Mouse (Mus musculus): Measurements from ENCODE around the gene Fshb. TPM values are rescaled to one million over a fixed set of nuclear protein-coding genes. Genes with fewer than 3 reads are reported as not detected.

Gene Fshb
- polyA plus RNA-seq, 1 experiment from 2014 or later = not detected

DNA sequence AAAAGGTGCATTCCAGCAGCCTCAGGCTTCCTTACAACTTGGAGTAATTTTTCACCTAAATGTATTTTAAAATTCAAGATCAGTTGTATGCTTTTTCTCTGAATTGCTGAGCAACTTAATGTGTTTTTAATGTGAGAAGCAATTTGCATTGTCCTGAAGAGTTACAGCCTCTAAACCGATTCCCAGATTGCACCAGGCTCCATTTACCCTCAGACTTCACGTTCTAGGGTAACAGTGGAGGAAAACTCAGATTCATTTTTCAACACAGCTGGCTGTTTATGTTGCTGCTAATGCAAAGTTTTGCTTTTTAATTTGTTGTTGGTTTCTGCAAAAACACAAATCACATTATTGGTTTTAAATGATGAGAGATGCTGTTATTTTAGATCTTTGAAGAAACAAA is 40.1 kb downstream of the Fshb start:
- H3K36me3 ChIP-seq (ENCODE audit: control insufficient read depth, insufficient read depth, low read length) = no peaks in the 10 kb centered on the region
- no peak overlapping the region for H3K4me3 ChIP-seq (ENCODE audit: low read length)
- H3K27me3 ChIP-seq (ENCODE audit: control insufficient read depth, insufficient read depth, low read depth, low read length) = no peaks in the 10 kb centered on the region
- H3K4me2 ChIP-seq (ENCODE audit: low read depth, low read length) = no peak overlapping the region
- H3K27ac ChIP-seq (ENCODE audit: low read length) = no peak overlapping the region
- H3K9ac ChIP-seq (ENCODE audit: low read length) = no peak overlapping the region
- 42% methylated on average over 2 of the region's 2 CpGs for WGBS
- H3K9me3 ChIP-seq (ENCODE audit: control insufficient read depth, low read length) = no peaks in the 10 kb centered on the region
- no peaks in the 10 kb centered on the region for H3K4me1 ChIP-seq (replicated peaks; ENCODE audit: control insufficient read depth, insufficient read depth, low read length)
- ATAC-seq (ENCODE audit: low read depth) = no peak

- H3K9ac ChIP-seq (ENCODE audit: low read length) = no peak overlapping the region
- no peaks in the 10 kb centered on the region for H3K36me3 ChIP-seq (ENCODE audit: control insufficient read depth, insufficient read depth, low read length)
- H3K27me3 ChIP-seq (ENCODE audit: control insufficient read depth, insufficient read depth, low read depth, low read length) = no peaks in the 10 kb centered on the region
- no peaks in the 10 kb centered on the region for H3K9me3 ChIP-seq (ENCODE audit: control insufficient read depth, low read length)
- WGBS = 67% methylated on average over 4 of the region's 4 CpGs
- H3K4me3 ChIP-seq (ENCODE audit: low read length) = no peak overlapping the region
- ATAC-seq (ENCODE audit: low read depth) = no peak
- H3K4me2 ChIP-seq (ENCODE audit: low read depth, low read length) = no peak overlapping the region
- H3K4me1 ChIP-seq (replicated peaks; ENCODE audit: control insufficient read depth, insufficient read depth, low read length) = no peaks in the 10 kb centered on the region
- H3K27ac ChIP-seq (ENCODE audit: low read length) = no peak overlapping the region
Observed at GRCm38 (mm10) chr2:107013161-107013560, 46.3 kb downstream of the Fshb start.

DNA sequence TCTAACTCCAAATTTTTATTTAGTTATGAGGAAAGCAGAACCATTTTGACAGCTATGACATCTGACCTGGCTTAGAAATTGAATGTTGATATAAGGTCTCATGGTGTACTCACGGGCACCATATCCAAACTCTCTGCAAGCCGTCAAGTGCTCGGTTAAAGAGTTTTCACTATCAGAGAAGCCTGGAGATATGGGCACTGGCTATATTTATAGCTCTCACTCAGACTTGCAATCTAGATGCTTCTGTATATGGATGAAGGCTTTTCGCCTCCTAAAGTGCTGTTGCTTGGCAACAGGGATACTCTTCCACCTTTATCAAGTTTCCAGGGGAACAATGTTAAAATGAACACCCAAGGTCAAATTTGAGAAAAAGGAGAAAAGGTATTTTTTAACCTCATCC is 47.1 kb downstream of the Fshb start:
- H3K27me3 ChIP-seq (ENCODE audit: control insufficient read depth, insufficient read depth, low read depth, low read length) = no peaks in the 10 kb centered on the region
- no peaks in the 10 kb centered on the region for H3K4me1 ChIP-seq (replicated peaks; ENCODE audit: control insufficient read depth, insufficient read depth, low read length)
- 50% methylated on average over 4 of the region's 4 CpGs for WGBS
- ATAC-seq (ENCODE audit: low read depth) = no peak
- no peaks in the 10 kb centered on the region for H3K36me3 ChIP-seq (ENCODE audit: control insufficient read depth, insufficient read depth, low read length)
- no peaks in the 10 kb centered on the region for H3K9me3 ChIP-seq (ENCODE audit: control insufficient read depth, low read length)
- H3K27ac ChIP-seq (ENCODE audit: low read length) = no peak overlapping the region
- H3K4me2 ChIP-seq (ENCODE audit: low read depth, low read length) = no peak overlapping the region
- H3K9ac ChIP-seq (ENCODE audit: low read length) = no peak overlapping the region
- H3K4me3 ChIP-seq (ENCODE audit: low read length) = no peak overlapping the region

GRCm38 (mm10) chr2:107010160-107010559 is 49.3 kb downstream of the Fshb start:
- Histone ChIP-seq H3K9ac (ENCODE audit: low read length) (no peak overlapping the region), H3K4me2 (ENCODE audit: low read depth, low read length) (no peak overlapping the region), H3K36me3 (ENCODE audit: control insufficient read depth, insufficient read depth, low read length) (no peaks in the 10 kb centered on the region), H3K9me3 (ENCODE audit: control insufficient read depth, low read length) (no peaks in the 10 kb centered on the region), H3K27me3 (ENCODE audit: control insufficient read depth, insufficient read depth, low read depth, low read length) (no peaks in the 10 kb centered on the region), H3K4me1 (replicated peaks; ENCODE audit: control insufficient read depth, insufficient read depth, low read length) (no peaks in the 10 kb centered on the region), H3K27ac (ENCODE audit: low read length) (no peak overlapping the region), H3K4me3 (ENCODE audit: low read length) (no peak overlapping the region)
- ATAC-seq (ENCODE audit: low read depth) = no peak
- WGBS = 72% methylated on average over 6 of the region's 6 CpGs

- no peaks in the 10 kb centered on the region for H3K9me3 ChIP-seq (ENCODE audit: control insufficient read depth, low read length)
- no peaks in the 10 kb centered on the region for H3K27me3 ChIP-seq (ENCODE audit: control insufficient read depth, insufficient read depth, low read depth, low read length)
- no peak overlapping the region for H3K4me2 ChIP-seq (ENCODE audit: low read depth, low read length)
- no peaks in the 10 kb centered on the region for H3K4me1 ChIP-seq (replicated peaks; ENCODE audit: control insufficient read depth, insufficient read depth, low read length)
- H3K36me3 ChIP-seq (ENCODE audit: control insufficient read depth, insufficient read depth, low read length) = no peaks in the 10 kb centered on the region
- WGBS = 65% methylated on average over 3 of the region's 3 CpGs
- no peak overlapping the region for H3K9ac ChIP-seq (ENCODE audit: low read length)
- no peak for ATAC-seq (ENCODE audit: low read depth)
- no peak overlapping the region for H3K4me3 ChIP-seq (ENCODE audit: low read length)
- H3K27ac ChIP-seq (ENCODE audit: low read length) = no peak overlapping the region
Observed at GRCm38 (mm10) chr2:107006378-107006777, 53.1 kb downstream of the Fshb start.

Other genes with a start within 250 kb of the Fshb start
- gene Arl14ep, start 85.2 kb downstream of the Fshb start, polyA plus RNA-seq (2015; fragmentation: Nextera tagmentation; extraction: Ambion mirVana) = 39.8 and 43.7 TPM in 2 replicates
- gene Kcna4, start 231.0 kb upstream of the Fshb start, polyA plus RNA-seq (2015; fragmentation: Nextera tagmentation; extraction: Ambion mirVana) = 0.21 and 0.33 TPM in 2 replicates